Mouse (Mus musculus): ENCODE results near the gene Rbms3. TPM values are rescaled to one million over a fixed set of nuclear protein-coding genes. Genes with fewer than 3 reads are reported as not detected.

The Rbms3 gene
- polyA plus RNA-seq, 1 experiment from 2014 or later, result 76.1 TPM

GRCm38 (mm10) chr9:117246173-117246572 is 383.5 kb downstream of the Rbms3 start:
- WGBS, result 68% methylated on average over 12 of the region's 12 CpGs
- no peak overlapping the region for H3K4me3 ChIP-seq (replicated peaks; ENCODE audit: low read length)
- H3K4me1 ChIP-seq (ENCODE audit: control insufficient read depth, insufficient read depth, low read length), result peaks cover 26% of the 10 kb centered on the region
- H3K9ac ChIP-seq (ENCODE audit: low read length), result no peak overlapping the region
- no peaks in the 10 kb centered on the region for H3K27me3 ChIP-seq (ENCODE audit: control insufficient read depth, insufficient read depth, low read length)
- H3K4me2 ChIP-seq (ENCODE audit: low read depth, low read length), result peak overlapping the region; percentile 44
- H3K36me3 ChIP-seq (ENCODE audit: control insufficient read depth, insufficient read depth, low read length), result peaks cover 7% of the 10 kb centered on the region; the same call in 1 of the 2 replicates
- peaks cover 8% of the 10 kb centered on the region; the same call in 1 of the 2 replicates for H3K9me3 ChIP-seq (replicated peaks; ENCODE audit: control insufficient read depth, low read length)
- H3K27ac ChIP-seq (ENCODE audit: low read length), result no peak overlapping the region
- no peak; the same call in 1 of the 2 replicates for ATAC-seq (ENCODE audit: insufficient read depth, low FRiP score)

GRCm38 (mm10) chr9:117243365-117243764 is 386.3 kb downstream of the Rbms3 start:
- no peak overlapping the region for H3K4me3 ChIP-seq (replicated peaks; ENCODE audit: low read length)
- H3K9me3 ChIP-seq (replicated peaks; ENCODE audit: control insufficient read depth, low read length), result peaks cover 8% of the 10 kb centered on the region; the same call in 1 of the 2 replicates
- H3K9ac ChIP-seq (ENCODE audit: low read length), result no peak overlapping the region
- H3K4me2 ChIP-seq (ENCODE audit: low read depth, low read length), result no peak overlapping the region
- H3K27me3 ChIP-seq (ENCODE audit: control insufficient read depth, insufficient read depth, low read length), result no peaks in the 10 kb centered on the region
- peaks cover 20% of the 10 kb centered on the region for H3K4me1 ChIP-seq (ENCODE audit: control insufficient read depth, insufficient read depth, low read length)
- 65% methylated on average over 7 of the region's 7 CpGs for WGBS
- H3K36me3 ChIP-seq (ENCODE audit: control insufficient read depth, insufficient read depth, low read length), result peaks cover 7% of the 10 kb centered on the region; the same call in 1 of the 2 replicates
- no peak overlapping the region for H3K27ac ChIP-seq (ENCODE audit: low read length)
- no peak for ATAC-seq (ENCODE audit: insufficient read depth, low FRiP score)

- Histone ChIP-seq H3K4me1 (ENCODE audit: control insufficient read depth, insufficient read depth, low read length) (peaks cover 6% of the 10 kb centered on the region; the same call in 1 of the 2 replicates), H3K9me3 (replicated peaks; ENCODE audit: control insufficient read depth, low read length) (no peaks in the 10 kb centered on the region), H3K4me3 (replicated peaks; ENCODE audit: low read length) (no peak overlapping the region), H3K4me2 (ENCODE audit: low read depth, low read length) (no peak overlapping the region), H3K36me3 (ENCODE audit: control insufficient read depth, insufficient read depth, low read length) (no peaks in the 10 kb centered on the region; the same call in 1 of the 2 replicates), H3K27ac (ENCODE audit: low read length) (no peak overlapping the region), H3K9ac (ENCODE audit: low read length) (no peak overlapping the region), H3K27me3 (ENCODE audit: control insufficient read depth, insufficient read depth, low read length) (no peaks in the 10 kb centered on the region)
- 79% methylated on average over 6 of the region's 6 CpGs for WGBS
- no peak for ATAC-seq (ENCODE audit: insufficient read depth, low FRiP score)
Observed at GRCm38 (mm10) chr9:117234726-117235075, 395.0 kb downstream of the Rbms3 start.

GRCm38 (mm10) chr9:117234065-117234725 is 395.5 kb downstream of the Rbms3 start:
- H3K27me3 ChIP-seq (ENCODE audit: control insufficient read depth, insufficient read depth, low read length), result no peaks in the 10 kb centered on the region
- 89% methylated on average over 5 of the region's 5 CpGs for WGBS
- H3K4me2 ChIP-seq (ENCODE audit: low read depth, low read length), result no peak overlapping the region
- no peak overlapping the region for H3K27ac ChIP-seq (ENCODE audit: low read length)
- H3K4me3 ChIP-seq (replicated peaks; ENCODE audit: low read length), result no peak overlapping the region
- ATAC-seq (ENCODE audit: insufficient read depth, low FRiP score), result no peak
- H3K36me3 ChIP-seq (ENCODE audit: control insufficient read depth, insufficient read depth, low read length), result no peaks in the 10 kb centered on the region; the same call in 1 of the 2 replicates
- no peaks in the 10 kb centered on the region for H3K9me3 ChIP-seq (replicated peaks; ENCODE audit: control insufficient read depth, low read length)
- peaks cover 6% of the 10 kb centered on the region; the same call in 1 of the 2 replicates for H3K4me1 ChIP-seq (ENCODE audit: control insufficient read depth, insufficient read depth, low read length)
- H3K9ac ChIP-seq (ENCODE audit: low read length), result no peak overlapping the region

GRCm38 (mm10) chr9:117222741-117223140 is 407.0 kb downstream of the Rbms3 start:
- no peak overlapping the region for H3K4me3 ChIP-seq (replicated peaks; ENCODE audit: low read length)
- H3K36me3 ChIP-seq (ENCODE audit: control insufficient read depth, insufficient read depth, low read length), result no peaks in the 10 kb centered on the region
- no peak overlapping the region for H3K9ac ChIP-seq (ENCODE audit: low read length)
- WGBS, result 58% methylated on average over 8 of the region's 8 CpGs
- no peak overlapping the region for H3K27ac ChIP-seq (ENCODE audit: low read length)
- H3K9me3 ChIP-seq (replicated peaks; ENCODE audit: control insufficient read depth, low read length), result no peaks in the 10 kb centered on the region
- no peaks in the 10 kb centered on the region for H3K4me1 ChIP-seq (ENCODE audit: control insufficient read depth, insufficient read depth, low read length)
- no peak overlapping the region for H3K4me2 ChIP-seq (ENCODE audit: low read depth, low read length)
- no peak for ATAC-seq (ENCODE audit: insufficient read depth, low FRiP score)
- no peaks in the 10 kb centered on the region for H3K27me3 ChIP-seq (ENCODE audit: control insufficient read depth, insufficient read depth, low read length)

GRCm38 (mm10) chr9:117221481-117221880 is 408.2 kb downstream of the Rbms3 start:
- Histone ChIP-seq H3K27ac (ENCODE audit: low read length) (no peak overlapping the region), H3K4me3 (replicated peaks; ENCODE audit: low read length) (no peak overlapping the region), H3K9me3 (replicated peaks; ENCODE audit: control insufficient read depth, low read length) (no peaks in the 10 kb centered on the region), H3K4me1 (ENCODE audit: control insufficient read depth, insufficient read depth, low read length) (no peaks in the 10 kb centered on the region), H3K36me3 (ENCODE audit: control insufficient read depth, insufficient read depth, low read length) (no peaks in the 10 kb centered on the region), H3K4me2 (ENCODE audit: low read depth, low read length) (no peak overlapping the region), H3K27me3 (ENCODE audit: control insufficient read depth, insufficient read depth, low read length) (no peaks in the 10 kb centered on the region), H3K9ac (ENCODE audit: low read length) (no peak overlapping the region)
- ATAC-seq (ENCODE audit: insufficient read depth, low FRiP score), result no peak
- WGBS, result 69% methylated on average over 4 of the region's 4 CpGs

GRCm38 (mm10) chr9:117216026-117216755 is 413.5 kb downstream of the Rbms3 start:
- WGBS, result 74% methylated on average over 9 of the region's 9 CpGs
- no peak overlapping the region for H3K4me2 ChIP-seq (ENCODE audit: low read depth, low read length)
- no peaks in the 10 kb centered on the region for H3K4me1 ChIP-seq (ENCODE audit: control insufficient read depth, insufficient read depth, low read length)
- H3K9me3 ChIP-seq (replicated peaks; ENCODE audit: control insufficient read depth, low read length), result no peaks in the 10 kb centered on the region
- H3K9ac ChIP-seq (ENCODE audit: low read length), result no peak overlapping the region
- H3K27ac ChIP-seq (ENCODE audit: low read length), result no peak overlapping the region
- no peak overlapping the region for H3K4me3 ChIP-seq (replicated peaks; ENCODE audit: low read length)
- no peaks in the 10 kb centered on the region for H3K27me3 ChIP-seq (ENCODE audit: control insufficient read depth, insufficient read depth, low read length)
- H3K36me3 ChIP-seq (ENCODE audit: control insufficient read depth, insufficient read depth, low read length), result no peaks in the 10 kb centered on the region
- no peak for ATAC-seq (ENCODE audit: insufficient read depth, low FRiP score)

GRCm38 (mm10) chr9:117212023-117212422 is 417.7 kb downstream of the Rbms3 start:
- 59% methylated on average over 4 of the region's 4 CpGs for WGBS
- Histone ChIP-seq H3K36me3 (ENCODE audit: control insufficient read depth, insufficient read depth, low read length) (no peaks in the 10 kb centered on the region), H3K4me1 (ENCODE audit: control insufficient read depth, insufficient read depth, low read length) (peaks cover 12% of the 10 kb centered on the region), H3K9me3 (replicated peaks; ENCODE audit: control insufficient read depth, low read length) (no peaks in the 10 kb centered on the region), H3K27ac (ENCODE audit: low read length) (no peak overlapping the region), H3K4me3 (replicated peaks; ENCODE audit: low read length) (no peak overlapping the region), H3K4me2 (ENCODE audit: low read depth, low read length) (no peak overlapping the region), H3K9ac (ENCODE audit: low read length) (no peak overlapping the region), H3K27me3 (ENCODE audit: control insufficient read depth, insufficient read depth, low read length) (no peaks in the 10 kb centered on the region)
- no peak for ATAC-seq (ENCODE audit: insufficient read depth, low FRiP score)

- Histone ChIP-seq H3K4me2 (ENCODE audit: low read depth, low read length) (no peak overlapping the region), H3K36me3 (ENCODE audit: control insufficient read depth, insufficient read depth, low read length) (no peaks in the 10 kb centered on the region), H3K9me3 (replicated peaks; ENCODE audit: control insufficient read depth, low read length) (no peaks in the 10 kb centered on the region), H3K27ac (ENCODE audit: low read length) (no peak overlapping the region), H3K4me1 (ENCODE audit: control insufficient read depth, insufficient read depth, low read length) (peaks cover 12% of the 10 kb centered on the region), H3K27me3 (ENCODE audit: control insufficient read depth, insufficient read depth, low read length) (no peaks in the 10 kb centered on the region), H3K4me3 (replicated peaks; ENCODE audit: low read length) (no peak overlapping the region), H3K9ac (ENCODE audit: low read length) (no peak overlapping the region)
- no peak for ATAC-seq (ENCODE audit: insufficient read depth, low FRiP score)
- WGBS, result 33% methylated on average over 2 of the region's 2 CpGs
Observed at GRCm38 (mm10) chr9:117210344-117210743, 419.4 kb downstream of the Rbms3 start.

Data from stomach, embryonic 16.5 days (tissue).